Mouse (Mus musculus): ENCODE measurements at regions not wholly inside any gene's neighbourhood (a gene's known extent, or its start where the extent isn't known, plus 50 kb on each side); places are given as distances from the start of the nearest gene placed in this dataset.
"Not testable (repeated sequence)": the region's sequence is repeated elsewhere in the genome, so short reads cannot be mapped to it uniquely, and the experiment has no call there.

- TF ChIP-seq EP300 (IDR thresholded peaks at IDR 0.05; ENCODE audit: insufficient read depth, low read depth, low read length) (no peak), CTCF (IDR thresholded peaks at IDR 0.05; ENCODE audit: low read depth, low read length) (no peak), POLR2A (IDR thresholded peaks at IDR 0.05; ENCODE audit: insufficient read depth, low read length) (no peak)
- Histone ChIP-seq H3K4me3 (ENCODE audit: low read depth, low read length) (no peak overlapping the region), H3K36me3 (ENCODE audit: control insufficient read depth, insufficient read depth, low read length, poor library complexity, severe bottlenecking) (no peaks in the 10 kb centered on the region), H3K4me1 (ENCODE audit: control insufficient read depth, insufficient read depth, low read length) (no peaks in the 10 kb centered on the region), H3K9ac (ENCODE audit: low read depth, poor library complexity, severe bottlenecking) (no peak overlapping the region), H3K27ac (ENCODE audit: insufficient read depth, low read length) (no peak overlapping the region), H3K27me3 (ENCODE audit: control insufficient read depth, insufficient read depth, low read length, poor library complexity, severe bottlenecking) (no peaks in the 10 kb centered on the region), H3K9me3 (replicated peaks; ENCODE audit: control insufficient read depth, insufficient read depth, low read length, poor library complexity, severe bottlenecking) (peaks cover 13% of the 10 kb centered on the region)
Measured at GRCm38 (mm10) chr9:113115576-113115975, 592.5 kb downstream of the Pdcd6ip start.

GRCm38 (mm10) chr9:113112753-113113152, 595.3 kb downstream of the Pdcd6ip start:
- Histone ChIP-seq H3K4me3 (ENCODE audit: low read depth, low read length) (no peak overlapping the region), H3K27me3 (ENCODE audit: control insufficient read depth, insufficient read depth, low read length, poor library complexity, severe bottlenecking) (no peaks in the 10 kb centered on the region), H3K9me3 (replicated peaks; ENCODE audit: control insufficient read depth, insufficient read depth, low read length, poor library complexity, severe bottlenecking) (peaks cover 13% of the 10 kb centered on the region), H3K4me1 (ENCODE audit: control insufficient read depth, insufficient read depth, low read length) (no peaks in the 10 kb centered on the region), H3K27ac (ENCODE audit: insufficient read depth, low read length) (no peak overlapping the region), H3K36me3 (ENCODE audit: control insufficient read depth, insufficient read depth, low read length, poor library complexity, severe bottlenecking) (no peaks in the 10 kb centered on the region), H3K9ac (ENCODE audit: low read depth, poor library complexity, severe bottlenecking) (no peak overlapping the region)
- TF ChIP-seq CTCF (IDR thresholded peaks at IDR 0.05; ENCODE audit: low read depth, low read length), result no peak
- no peak for TF ChIP-seq EP300 (IDR thresholded peaks at IDR 0.05; ENCODE audit: insufficient read depth, low read depth, low read length)
- TF ChIP-seq POLR2A (IDR thresholded peaks at IDR 0.05; ENCODE audit: insufficient read depth, low read length), result no peak

- no peaks in the 10 kb centered on the region for H3K27me3 ChIP-seq (ENCODE audit: control insufficient read depth, insufficient read depth, low read length, poor library complexity, severe bottlenecking)
- H3K27ac ChIP-seq (ENCODE audit: insufficient read depth, low read length), result no peak overlapping the region
- no peak overlapping the region for H3K9ac ChIP-seq (ENCODE audit: low read depth, poor library complexity, severe bottlenecking)
- TF ChIP-seq POLR2A (IDR thresholded peaks at IDR 0.05; ENCODE audit: insufficient read depth, low read length) (no peak), CTCF (IDR thresholded peaks at IDR 0.05; ENCODE audit: low read depth, low read length) (no peak), EP300 (IDR thresholded peaks at IDR 0.05; ENCODE audit: insufficient read depth, low read depth, low read length) (no peak)
- H3K4me3 ChIP-seq (ENCODE audit: low read depth, low read length), result no peak overlapping the region
- H3K4me1 ChIP-seq (ENCODE audit: control insufficient read depth, insufficient read depth, low read length), result no peaks in the 10 kb centered on the region
- H3K9me3 ChIP-seq (replicated peaks; ENCODE audit: control insufficient read depth, insufficient read depth, low read length, poor library complexity, severe bottlenecking), result no peaks in the 10 kb centered on the region; the same call in 1 of the 2 replicates
- H3K36me3 ChIP-seq (ENCODE audit: control insufficient read depth, insufficient read depth, low read length, poor library complexity, severe bottlenecking), result no peaks in the 10 kb centered on the region
Measured at GRCm38 (mm10) chr9:113101733-113102132, 606.3 kb downstream of the Pdcd6ip start.

- Histone ChIP-seq H3K36me3 (ENCODE audit: control insufficient read depth, insufficient read depth, low read length, poor library complexity, severe bottlenecking) (no peaks in the 10 kb centered on the region), H3K4me3 (ENCODE audit: low read depth, low read length) (no peak overlapping the region), H3K9me3 (replicated peaks; ENCODE audit: control insufficient read depth, insufficient read depth, low read length, poor library complexity, severe bottlenecking) (no peaks in the 10 kb centered on the region; the same call in 1 of the 2 replicates), H3K4me1 (ENCODE audit: control insufficient read depth, insufficient read depth, low read length) (no peaks in the 10 kb centered on the region), H3K27ac (ENCODE audit: insufficient read depth, low read length) (no peak overlapping the region), H3K27me3 (ENCODE audit: control insufficient read depth, insufficient read depth, low read length, poor library complexity, severe bottlenecking) (no peaks in the 10 kb centered on the region), H3K9ac (ENCODE audit: low read depth, poor library complexity, severe bottlenecking) (no peak overlapping the region)
- TF ChIP-seq EP300 (IDR thresholded peaks at IDR 0.05; ENCODE audit: insufficient read depth, low read depth, low read length) (no peak), CTCF (IDR thresholded peaks at IDR 0.05; ENCODE audit: low read depth, low read length) (no peak), POLR2A (IDR thresholded peaks at IDR 0.05; ENCODE audit: insufficient read depth, low read length) (no peak)
Measured at GRCm38 (mm10) chr9:113100641-113101040, 607.4 kb downstream of the Pdcd6ip start.

GRCm38 (mm10) chr9:113095421-113095820, 612.6 kb downstream of the Pdcd6ip start:
- not testable (repeated sequence) for H3K9me3 ChIP-seq (replicated peaks; ENCODE audit: control insufficient read depth, insufficient read depth, low read length, poor library complexity, severe bottlenecking); H3K36me3 ChIP-seq (ENCODE audit: control insufficient read depth, insufficient read depth, low read length, poor library complexity, severe bottlenecking); H3K4me3 ChIP-seq (ENCODE audit: low read depth, low read length); H3K27ac ChIP-seq (ENCODE audit: insufficient read depth, low read length); H3K9ac ChIP-seq (ENCODE audit: low read depth, poor library complexity, severe bottlenecking); H3K27me3 ChIP-seq (ENCODE audit: control insufficient read depth, insufficient read depth, low read length, poor library complexity, severe bottlenecking); H3K4me1 ChIP-seq (ENCODE audit: control insufficient read depth, insufficient read depth, low read length)

- H3K9ac ChIP-seq (ENCODE audit: low read depth, poor library complexity, severe bottlenecking), result no peak overlapping the region
- no peaks in the 10 kb centered on the region for H3K36me3 ChIP-seq (ENCODE audit: control insufficient read depth, insufficient read depth, low read length, poor library complexity, severe bottlenecking)
- no peak for TF ChIP-seq CTCF (IDR thresholded peaks at IDR 0.05; ENCODE audit: low read depth, low read length)
- TF ChIP-seq EP300 (IDR thresholded peaks at IDR 0.05; ENCODE audit: insufficient read depth, low read depth, low read length), result no peak
- TF ChIP-seq POLR2A (IDR thresholded peaks at IDR 0.05; ENCODE audit: insufficient read depth, low read length), result no peak
- no peaks in the 10 kb centered on the region; the same call in 1 of the 2 replicates for H3K9me3 ChIP-seq (replicated peaks; ENCODE audit: control insufficient read depth, insufficient read depth, low read length, poor library complexity, severe bottlenecking)
- H3K27ac ChIP-seq (ENCODE audit: insufficient read depth, low read length), result no peak overlapping the region
- H3K27me3 ChIP-seq (ENCODE audit: control insufficient read depth, insufficient read depth, low read length, poor library complexity, severe bottlenecking), result no peaks in the 10 kb centered on the region; the same call in 1 of the 2 replicates
- H3K4me3 ChIP-seq (ENCODE audit: low read depth, low read length), result no peak overlapping the region
- H3K4me1 ChIP-seq (ENCODE audit: control insufficient read depth, insufficient read depth, low read length), result no peaks in the 10 kb centered on the region
Measured at GRCm38 (mm10) chr9:113093863-113094390, 614.1 kb downstream of the Pdcd6ip start.

All from ES-Bruce4 (cell line).